Mouse (Mus musculus) fat pad, adult 2 months (tissue): ENCODE measurements at regions not wholly inside any gene's neighbourhood (a gene's known extent, or its start where the extent isn't known, plus 50 kb on each side); places are given as distances from the start of the nearest gene placed in this dataset.

Experiments used
- DNase-seq: peaks from one replicate; pipeline ENCODE4 v3.0.0-alpha.2; 2011; ENCODE audit warnings: low read depth, low spot score; ENCODE audit errors: extremely low read depth

- DNase-seq: no peak
Observed at GRCm38 (mm10) chr1:151263372-151263771, 53.4 kb downstream of the Gm47996 start.

- no peak for DNase-seq
Observed at GRCm38 (mm10) chr1:151263830-151264229, 53.9 kb downstream of the Gm47996 start.

DNA sequence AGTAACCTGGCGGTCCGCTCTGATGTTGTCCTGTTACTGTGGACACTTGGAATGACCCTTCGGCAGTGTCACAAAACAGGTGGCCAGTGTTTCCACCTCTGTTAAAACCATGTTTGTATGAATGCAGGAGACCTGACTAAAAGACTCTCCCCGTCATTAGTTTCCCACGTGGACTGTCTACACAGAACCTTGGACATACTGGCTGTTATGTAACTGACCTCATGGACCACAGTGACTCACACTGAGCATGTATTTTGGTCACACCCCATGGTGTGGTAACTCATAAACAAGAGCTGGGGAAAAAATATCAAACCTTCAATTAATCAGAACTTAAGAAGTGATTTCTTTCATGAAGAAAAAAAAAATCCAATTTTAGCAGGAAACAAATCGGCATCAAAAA is 54.9 kb downstream of the Gm47996 start:
- no peak for DNase-seq

DNA sequence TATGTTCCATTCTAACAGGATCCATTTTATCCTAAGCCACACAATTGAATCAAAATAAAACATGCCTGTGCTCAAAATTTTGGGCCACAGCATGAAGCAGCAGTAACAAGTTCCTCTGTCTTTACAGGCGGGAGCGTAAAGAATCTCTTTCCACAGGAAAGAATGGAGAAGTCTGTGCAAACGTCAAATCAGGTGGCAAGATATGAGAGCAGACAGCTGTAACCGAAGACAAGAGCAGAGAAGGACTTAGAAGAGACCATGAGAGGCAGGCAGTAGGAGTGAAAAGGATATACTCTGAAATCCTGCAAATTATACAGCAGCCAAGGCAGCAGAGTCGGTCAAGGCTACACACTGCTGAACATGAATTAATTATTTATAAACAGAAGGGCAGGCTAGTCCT is 55.7 kb downstream of the Gm47996 start:
- DNase-seq: no peak

GRCm38 (mm10) chr1:151266703-151267102 is 56.8 kb downstream of the Gm47996 start:
- DNase-seq: no peak

GRCm38 (mm10) chr1:151270691-151271090 is 60.8 kb downstream of the Gm47996 start:
- no peak for DNase-seq

GRCm38 (mm10) chr1:151274306-151274705 is 64.4 kb downstream of the Gm47996 start:
- no peak for DNase-seq

GRCm38 (mm10) chr1:151275581-151275980 is 65.7 kb downstream of the Gm47996 start:
- no peak for DNase-seq

- no peak for DNase-seq
Observed at GRCm38 (mm10) chr1:151279955-151280354, 64.3 kb upstream of the Ivns1abp start.

DNA sequence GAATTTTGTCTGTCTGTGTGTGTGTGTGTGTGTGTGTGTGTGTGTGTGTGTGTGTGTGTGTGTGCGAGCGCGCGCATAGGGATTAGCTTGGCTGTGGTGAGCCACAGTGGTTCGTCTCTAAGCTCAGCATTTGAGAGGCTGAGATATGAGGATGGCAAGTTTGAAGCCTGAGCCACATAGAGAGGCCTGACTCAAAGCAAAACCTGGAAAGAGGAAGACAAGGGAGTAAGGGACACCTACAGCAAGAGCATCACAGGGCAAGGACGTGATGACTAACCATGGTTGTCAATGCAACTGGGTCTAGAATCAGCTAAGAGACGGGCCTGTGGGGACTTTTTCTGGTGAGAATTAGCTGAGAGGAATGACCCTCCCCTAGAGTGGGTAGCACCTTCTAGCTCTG is 59.2 kb upstream of the Ivns1abp start:
- DNase-seq: no peak

- no peak for DNase-seq
Observed at GRCm38 (mm10) chr1:151287451-151287850, 56.8 kb upstream of the Ivns1abp start.

- no peak for DNase-seq
Observed at GRCm38 (mm10) chr1:151289061-151289460, 55.2 kb upstream of the Ivns1abp start.

DNA sequence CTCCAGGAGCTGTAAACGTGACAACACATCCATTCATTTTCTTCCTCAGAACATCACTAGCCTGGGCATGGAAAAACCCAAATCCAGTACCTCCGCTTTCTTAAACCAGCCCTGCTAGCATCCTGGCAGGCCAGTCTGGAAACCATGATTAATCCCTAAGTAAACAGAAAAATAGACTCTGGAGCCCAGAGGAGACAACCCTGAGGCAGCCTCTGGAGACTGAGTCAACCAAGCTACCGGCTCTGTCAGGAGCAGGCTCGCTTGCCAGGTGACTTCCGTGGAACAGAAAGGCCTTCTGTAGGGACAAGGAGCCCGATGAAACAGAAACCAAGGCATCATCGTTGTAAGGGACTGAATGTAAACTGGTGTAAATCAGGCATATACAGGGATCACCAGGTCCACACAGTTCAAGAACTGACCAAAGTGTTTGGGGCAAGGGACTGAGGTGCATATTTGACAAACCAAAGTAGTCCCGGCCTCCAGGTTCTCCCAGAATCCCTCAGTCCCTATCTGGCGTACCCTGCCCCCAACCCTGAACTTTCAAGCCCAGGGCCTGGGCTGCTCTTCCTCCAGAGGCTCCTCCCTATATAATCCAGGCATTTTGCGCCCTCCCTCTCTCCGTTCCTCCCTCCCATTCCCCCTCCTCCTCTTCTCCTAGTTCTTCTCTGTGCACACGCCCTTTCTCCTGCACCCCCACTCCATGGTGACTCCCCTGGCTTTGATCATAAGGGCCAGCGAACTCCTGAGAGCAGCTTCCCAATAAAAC is 54.6 kb upstream of the Ivns1abp start:
- peak; percentile 16 for DNase-seq

GRCm38 (mm10) chr1:151293311-151294050 is 50.8 kb upstream of the Ivns1abp start:
- no peak for DNase-seq
